Mouse (Mus musculus): ENCODE measurements around the gene Hist1h3d. TPM values are rescaled to one million over a fixed set of nuclear protein-coding genes. Genes with fewer than 3 reads are reported as not detected.
"Not testable (repeated sequence)": the region's sequence is repeated elsewhere in the genome, so short reads cannot be mapped to it uniquely, and the experiment has no call there.

The Hist1h3d gene
- polyA plus RNA-seq, 1 experiment from 2014 or later: 8.4 TPM

- peak; percentile 88 for ATAC-seq (ENCODE audit: low FRiP score, low read depth)
- H3K4me2 ChIP-seq (replicated peaks): peak overlapping the region; percentile 95
- peak overlapping the region; percentile 73 for H3K4me3 ChIP-seq
- no peaks in the 10 kb centered on the region for H3K27me3 ChIP-seq
- H3K9me3 ChIP-seq: no peaks in the 10 kb centered on the region
- no peaks in the 10 kb centered on the region for H3K36me3 ChIP-seq
- H3K27ac ChIP-seq: peak overlapping the region; percentile 99
- H3K9ac ChIP-seq: peak overlapping the region; percentile 93
- under 1% methylated on average over 18 of the region's 18 CpGs for WGBS
- peaks cover 11% of the 10 kb centered on the region for H3K4me1 ChIP-seq
Measured at GRCm38 (mm10) chr13:23621532-23622174, 46.1 kb downstream of the Hist1h3d start.

GRCm38 (mm10) chr13:23622175-23622671, 46.7 kb downstream of the Hist1h3d start, which contains the start of gene Hist1h1e:
TSS of gene Hist1h1e (minus strand) at chr13:23622558.
- peak; percentile 89 for ATAC-seq (ENCODE audit: low FRiP score, low read depth)
- peak within 1 kb of the TSS; percentile 93 for H3K9ac ChIP-seq
- peak within 1 kb of the TSS; percentile 99 for H3K27ac ChIP-seq
- peak within 1 kb of the TSS; percentile 95 for H3K4me2 ChIP-seq (replicated peaks)
- not testable (repeated sequence) for H3K9me3 ChIP-seq, H3K36me3 ChIP-seq, H3K27me3 ChIP-seq
- WGBS: under 1% methylated on average over 53 of the region's 53 CpGs
- H3K4me1 ChIP-seq: peaks cover 11% of the 10 kb centered on the region
- peak within 1 kb of the TSS; percentile 73 for H3K4me3 ChIP-seq

DNA sequence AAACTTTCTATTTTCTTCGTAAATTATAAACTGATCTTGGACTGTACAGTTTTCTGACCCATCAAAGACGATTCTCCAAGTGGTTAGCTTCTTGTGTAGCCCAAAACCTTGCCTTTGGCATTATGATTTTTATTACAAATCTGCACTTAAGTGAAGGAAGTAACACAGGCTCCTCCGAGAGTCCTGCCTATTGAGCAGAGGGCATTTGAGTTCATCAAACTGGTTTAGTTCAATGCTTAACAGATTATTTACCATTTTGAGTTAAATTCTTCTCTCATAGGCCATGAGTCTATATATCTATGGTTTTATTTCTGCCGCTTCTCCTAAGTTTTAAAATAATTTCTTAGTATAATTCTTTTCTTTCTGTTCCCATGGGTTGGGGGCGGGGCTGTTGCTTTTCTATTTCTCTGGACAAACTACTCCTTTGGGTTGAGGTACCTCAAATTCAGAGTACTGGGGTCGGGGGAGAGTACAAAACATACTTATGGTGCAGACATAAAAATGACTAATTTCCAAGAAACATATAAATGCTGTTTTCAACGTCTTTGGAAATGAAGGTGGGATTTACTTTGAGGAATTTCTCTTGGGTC, 47.4 kb downstream of the Hist1h3d start:
- peak overlapping the region; percentile 99 for H3K27ac ChIP-seq
- peak overlapping the region; percentile 95 for H3K4me2 ChIP-seq (replicated peaks)
- H3K4me1 ChIP-seq: peaks cover 11% of the 10 kb centered on the region
- H3K36me3 ChIP-seq: no peaks in the 10 kb centered on the region
- peak overlapping the region; percentile 93 for H3K9ac ChIP-seq
- 28% methylated on average over 7 of the region's 7 CpGs for WGBS
- H3K4me3 ChIP-seq: peak overlapping the region; percentile 73
- H3K27me3 ChIP-seq: no peaks in the 10 kb centered on the region
- no peaks in the 10 kb centered on the region for H3K9me3 ChIP-seq
- no peak for ATAC-seq (ENCODE audit: low FRiP score, low read depth)

Small RNA genes within 50 kb of the gene (microRNA-seq; reads per million reads assigned to microRNA genes)
- gene Gm44297 (not detected), gene Gm44359 (not detected), gene Gm44394 (not detected)

Other genes starting within 250 kb of the Hist1h3d start
- gene Zfp322a, start 206.6 kb upstream of the Hist1h3d start, polyA plus RNA-seq (2015; fragmentation: Nextera tagmentation; extraction: Ambion mirVana): 65.0 and 70.3 TPM in 2 replicates
- 13.4 and 14.8 TPM in 2 replicates for gene Abt1, start 151.9 kb upstream of the Hist1h3d start, polyA plus RNA-seq (2015; fragmentation: Nextera tagmentation; extraction: Ambion mirVana)
- gene Btn1a1, start 109.9 kb upstream of the Hist1h3d start, polyA plus RNA-seq (2015; fragmentation: Nextera tagmentation; extraction: Ambion mirVana): 0.19 and 0.45 TPM in 2 replicates
- 1.4 and 1.5 TPM in 2 replicates for gene Btn2a2, start 86.9 kb upstream of the Hist1h3d start, polyA plus RNA-seq (2015; fragmentation: Nextera tagmentation; extraction: Ambion mirVana)
- gene Hist1h4h, start 44.7 kb upstream of the Hist1h3d start, polyA plus RNA-seq (2015; fragmentation: Nextera tagmentation; extraction: Ambion mirVana): 4.1 and 8.4 TPM in 2 replicates
- 9.3 and 10.0 TPM in 2 replicates for gene Hist1h2af, start 41.9 kb upstream of the Hist1h3d start, polyA plus RNA-seq (2015; fragmentation: Nextera tagmentation; extraction: Ambion mirVana)
- 9.8 and 10.9 TPM in 2 replicates for gene Hist1h3g, start 40.3 kb upstream of the Hist1h3d start, polyA plus RNA-seq (2015; fragmentation: Nextera tagmentation; extraction: Ambion mirVana)
- 0.74 and 1.0 TPM in 2 replicates for gene Hist1h2bh, start 32.4 kb upstream of the Hist1h3d start, polyA plus RNA-seq (2015; fragmentation: Nextera tagmentation; extraction: Ambion mirVana)
- gene Hist1h3f, start 31.7 kb upstream of the Hist1h3d start, polyA plus RNA-seq (2015; fragmentation: Nextera tagmentation; extraction: Ambion mirVana): 1.5 and 1.7 TPM in 2 replicates
- 1.0 and 1.9 TPM in 2 replicates for gene Hist1h4f, start 24.1 kb upstream of the Hist1h3d start, polyA plus RNA-seq (2015; fragmentation: Nextera tagmentation; extraction: Ambion mirVana)
- 0.46 and 0.51 TPM in 2 replicates for gene Hist1h1d, start 22.5 kb upstream of the Hist1h3d start, polyA plus RNA-seq (2015; fragmentation: Nextera tagmentation; extraction: Ambion mirVana)
- 8.2 and 8.9 TPM in 2 replicates for gene Hist1h3e, start 13.4 kb upstream of the Hist1h3d start, polyA plus RNA-seq (2015; fragmentation: Nextera tagmentation; extraction: Ambion mirVana)
- 110 and 115 TPM in 2 replicates for gene Hist1h2ae, start 4.5 kb upstream of the Hist1h3d start, polyA plus RNA-seq (2015; fragmentation: Nextera tagmentation; extraction: Ambion mirVana)
- 11.2 and 14.4 TPM in 2 replicates for gene Hist1h2bg, start 4.4 kb upstream of the Hist1h3d start, polyA plus RNA-seq (2015; fragmentation: Nextera tagmentation; extraction: Ambion mirVana)
- 9.1 and 16.5 TPM in 2 replicates for gene Hist1h2bf, start 1.6 kb upstream of the Hist1h3d start, polyA plus RNA-seq (2015; fragmentation: Nextera tagmentation; extraction: Ambion mirVana)
- gene Hist1h2ad, start 1.4 kb upstream of the Hist1h3d start, polyA plus RNA-seq (2015; fragmentation: Nextera tagmentation; extraction: Ambion mirVana): 1.0 and 3.0 TPM in 2 replicates
- 126 and 130 TPM in 2 replicates for gene Hist1h4d, start 5.8 kb downstream of the Hist1h3d start, polyA plus RNA-seq (2015; fragmentation: Nextera tagmentation; extraction: Ambion mirVana)
- 2.0 and 2.5 TPM in 2 replicates for gene Hist1h2be, start 45.4 kb downstream of the Hist1h3d start, polyA plus RNA-seq (2015; fragmentation: Nextera tagmentation; extraction: Ambion mirVana)
- 19.9 and 21.1 TPM in 2 replicates for gene Hist1h1e, start 46.8 kb downstream of the Hist1h3d start, polyA plus RNA-seq (2015; fragmentation: Nextera tagmentation; extraction: Ambion mirVana)
- gene Hist1h2ac, start 108.2 kb downstream of the Hist1h3d start, polyA plus RNA-seq (2015; fragmentation: Nextera tagmentation; extraction: Ambion mirVana): 1.00 and 1.3 TPM in 2 replicates
- 35.3 and 35.7 TPM in 2 replicates for gene Hist1h2bc, start 108.4 kb downstream of the Hist1h3d start, polyA plus RNA-seq (2015; fragmentation: Nextera tagmentation; extraction: Ambion mirVana)
- 0.36 and 0.43 TPM in 2 replicates for gene Hist1h1t, start 120.1 kb downstream of the Hist1h3d start, polyA plus RNA-seq (2015; fragmentation: Nextera tagmentation; extraction: Ambion mirVana)
- gene Hist1h4c, start 122.7 kb downstream of the Hist1h3d start, polyA plus RNA-seq (2015; fragmentation: Nextera tagmentation; extraction: Ambion mirVana): 9.0 and 10.3 TPM in 2 replicates
- gene Hfe, start 135.1 kb downstream of the Hist1h3d start, polyA plus RNA-seq (2015; fragmentation: Nextera tagmentation; extraction: Ambion mirVana): 5.2 and 5.5 TPM in 2 replicates
- gene Hist1h1c, start 163.0 kb downstream of the Hist1h3d start, polyA plus RNA-seq (2015; fragmentation: Nextera tagmentation; extraction: Ambion mirVana): 22.0 and 23.8 TPM in 2 replicates
- 17.7 and 20.6 TPM in 2 replicates for gene Hist1h3c, start 169.8 kb downstream of the Hist1h3d start, polyA plus RNA-seq (2015; fragmentation: Nextera tagmentation; extraction: Ambion mirVana)
- gene Hist1h2bb, start 171.0 kb downstream of the Hist1h3d start, polyA plus RNA-seq (2015; fragmentation: Nextera tagmentation; extraction: Ambion mirVana): 2.2 and 3.1 TPM in 2 replicates
- 47.8 and 56.8 TPM in 2 replicates for gene Hist1h2ab, start 175.4 kb downstream of the Hist1h3d start, polyA plus RNA-seq (2015; fragmentation: Nextera tagmentation; extraction: Ambion mirVana)
- 14.7 and 16.3 TPM in 2 replicates for gene Hist1h3b, start 176.5 kb downstream of the Hist1h3d start, polyA plus RNA-seq (2015; fragmentation: Nextera tagmentation; extraction: Ambion mirVana)
- 7.2 and 13.5 TPM in 2 replicates for gene Hist1h4b, start 181.2 kb downstream of the Hist1h3d start, polyA plus RNA-seq (2015; fragmentation: Nextera tagmentation; extraction: Ambion mirVana)
- 0.65 TPM in 1 of 2 replicates, not detected in the other for gene Hist1h4a, start 185.5 kb downstream of the Hist1h3d start, polyA plus RNA-seq (2015; fragmentation: Nextera tagmentation; extraction: Ambion mirVana)
- 11.8 and 14.9 TPM in 2 replicates for gene Hist1h3a, start 186.6 kb downstream of the Hist1h3d start, polyA plus RNA-seq (2015; fragmentation: Nextera tagmentation; extraction: Ambion mirVana)
- gene Hist1h1a, start 187.9 kb downstream of the Hist1h3d start, polyA plus RNA-seq (2015; fragmentation: Nextera tagmentation; extraction: Ambion mirVana): 4.3 and 6.0 TPM in 2 replicates
- not detected in 2 replicates for gene Trim38, start 194.2 kb downstream of the Hist1h3d start, polyA plus RNA-seq (2015; fragmentation: Nextera tagmentation; extraction: Ambion mirVana)
- gene Slc17a2, start 231.2 kb downstream of the Hist1h3d start, polyA plus RNA-seq (2015; fragmentation: Nextera tagmentation; extraction: Ambion mirVana): not detected in 2 replicates